Mouse (Mus musculus): ENCODE measurements around the gene Lta. TPM values are rescaled to one million over a fixed set of nuclear protein-coding genes. Genes with fewer than 3 reads are reported as not detected.
"Not testable (repeated sequence)": the region's sequence is repeated elsewhere in the genome, so short reads cannot be mapped to it uniquely, and the experiment has no call there.

Lta gene
- polyA plus RNA-seq, 1 experiment = 2.5 TPM

GRCm38 (mm10) chr17:35240384-35241304 lies 35.5 kb upstream of the Lta start:
- 18% methylated on average over 12 of the region's 12 CpGs for WGBS
- peak; percentile 59 for DNase-seq (ENCODE audit: low read depth, low spot score)

- no peak for DNase-seq (ENCODE audit: low read depth, low spot score)
- WGBS = 77% methylated on average over 5 of the region's 5 CpGs
Measured at GRCm38 (mm10) chr17:35239700-35240099, 34.5 kb upstream of the Lta start.

GRCm38 (mm10) chr17:35237504-35237903 lies 32.4 kb upstream of the Lta start:
- WGBS = 95% methylated on average over 12 of the region's 12 CpGs
- no peak for DNase-seq (ENCODE audit: low read depth, low spot score)

- WGBS = 86% methylated on average over 9 of the region's 9 CpGs
- no peak for DNase-seq (ENCODE audit: low read depth, low spot score)
Measured at GRCm38 (mm10) chr17:35236996-35237395, 31.8 kb upstream of the Lta start.

- peak; percentile 76 for DNase-seq (ENCODE audit: low read depth, low spot score)
- 2% methylated on average over 18 of the region's 18 CpGs for WGBS
Measured at GRCm38 (mm10) chr17:35236390-35236746, 31.2 kb upstream of the Lta start.

- under 1% methylated on average over 35 of the region's 35 CpGs for WGBS
- peak; percentile 88 for DNase-seq (ENCODE audit: low read depth, low spot score)
Measured at GRCm38 (mm10) chr17:35235614-35236389, 30.7 kb upstream of the Lta start, which contains the start of gene Nfkbil1. Gene Nfkbil1, minus strand, starts transcription at chr17:35235792.

GRCm38 (mm10) chr17:35234903-35235302 lies 29.8 kb upstream of the Lta start:
- 2% methylated on average over 31 of the region's 31 CpGs for WGBS
- DNase-seq (ENCODE audit: low read depth, low spot score) = no peak

GRCm38 (mm10) chr17:35234090-35234489 lies 28.9 kb upstream of the Lta start:
- not testable (repeated sequence) for DNase-seq (ENCODE audit: low read depth, low spot score)
- 38% methylated on average over 7 of the region's 7 CpGs for WGBS

GRCm38 (mm10) chr17:35233114-35233980 lies 28.2 kb upstream of the Lta start, which contains the start of gene Atp6v1g2:
Gene Atp6v1g2, plus strand, starts transcription at chr17:35233660.
- no peak for DNase-seq (ENCODE audit: low read depth, low spot score)
- WGBS = 15% methylated on average over 18 of the region's 18 CpGs

- DNase-seq (ENCODE audit: low read depth, low spot score) = no peak
- 54% methylated on average over 5 of the region's 5 CpGs for WGBS
Measured at GRCm38 (mm10) chr17:35232659-35233058, 27.5 kb upstream of the Lta start.

GRCm38 (mm10) chr17:35232043-35232442 lies 26.9 kb upstream of the Lta start:
- WGBS = 12% methylated on average over 12 of the region's 12 CpGs
- DNase-seq (ENCODE audit: low read depth, low spot score) = no peak

GRCm38 (mm10) chr17:35231022-35231421 lies 25.9 kb upstream of the Lta start:
- DNase-seq (ENCODE audit: low read depth, low spot score) = no peak
- 86% methylated on average over 10 of the region's 10 CpGs for WGBS

- no peak for DNase-seq (ENCODE audit: low read depth, low spot score)
- 81% methylated on average over 14 of the region's 14 CpGs for WGBS
Measured at GRCm38 (mm10) chr17:35226561-35227046, 21.5 kb upstream of the Lta start.

GRCm38 (mm10) chr17:35225456-35225855 lies 20.3 kb upstream of the Lta start:
- 85% methylated on average over 5 of the region's 5 CpGs for WGBS
- DNase-seq (ENCODE audit: low read depth, low spot score) = no peak

- WGBS = 94% methylated on average over 4 of the region's 4 CpGs
Measured at GRCm38 (mm10) chr17:35224641-35225040, 19.5 kb upstream of the Lta start.

GRCm38 (mm10) chr17:35222299-35222698 lies 17.1 kb upstream of the Lta start:
- DNase-seq (ENCODE audit: low read depth, low spot score) = no peak
- WGBS = 56% methylated on average over 6 of the region's 6 CpGs

More at GRCm38 (mm10) chr17:35224641-35225040, 19.5 kb upstream of the Lta start:
- DNase-seq (ENCODE audit: low read depth, low spot score) = no peak

GRCm38 (mm10) chr17:35220156-35220952 lies 15.2 kb upstream of the Lta start, which contains the start of gene Gm16181:
Gene Gm16181, plus strand, starts transcription at chr17:35220834.
- WGBS = 70% methylated on average over 28 of the region's 28 CpGs
- no peak for DNase-seq (ENCODE audit: low read depth, low spot score)

- no peak for DNase-seq (ENCODE audit: low read depth, low spot score)
- WGBS = 65% methylated on average over 6 of the region's 6 CpGs
Measured at GRCm38 (mm10) chr17:35219601-35220041, 14.5 kb upstream of the Lta start.

Data from large intestine, adult 2 months (tissue).